Mouse (Mus musculus): Measurements from ENCODE around the gene 4930451I11Rik. TPM values are rescaled to one million over a fixed set of nuclear protein-coding genes. Genes with fewer than 3 reads are reported as not detected.

The 4930451I11Rik gene
- total RNA-seq, 2 experiments from 2014 or later = not detected

DNA sequence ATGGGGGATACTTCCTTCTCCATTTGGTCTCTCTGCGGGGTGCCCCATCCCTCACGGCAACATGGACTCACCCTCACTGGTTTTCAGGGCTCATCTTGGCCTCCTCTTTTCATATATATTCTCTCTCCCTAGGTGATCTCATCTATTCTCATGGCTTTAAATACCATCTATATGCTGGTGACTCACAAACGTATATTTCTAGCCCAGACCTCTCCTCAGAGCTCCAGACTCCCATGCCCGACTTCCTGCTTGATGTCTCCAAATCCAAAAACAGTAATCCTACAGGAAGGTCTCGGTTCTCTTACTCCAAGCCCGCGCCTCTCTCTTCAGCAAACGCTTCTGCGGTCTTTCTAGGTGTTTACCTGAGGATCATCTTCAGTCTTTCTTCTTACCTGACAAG lies 11.8 kb upstream of the 4930451I11Rik start:
- no peak for DNase-seq (ENCODE audit: extremely low spot score in 1 of 2, low spot score in 1 of 2)

DNA sequence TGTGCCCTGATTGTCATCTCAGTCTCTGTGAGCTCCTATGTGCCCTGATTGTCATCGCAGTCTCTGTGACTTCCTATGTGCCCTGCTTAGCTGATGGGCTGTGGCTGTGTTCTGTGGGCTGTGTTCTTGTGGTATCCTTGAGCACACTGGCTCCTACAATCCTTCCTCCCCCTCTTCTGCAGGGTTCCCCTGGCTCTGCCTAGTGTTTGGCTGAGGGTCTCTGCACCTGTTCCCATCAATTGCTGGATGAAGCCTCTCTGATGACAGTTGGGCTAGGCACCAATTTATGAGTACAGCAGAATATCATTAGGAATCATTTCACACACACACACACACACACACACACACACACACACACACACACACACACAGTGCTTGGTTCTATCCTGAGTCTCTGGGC lies 1.9 kb upstream of the 4930451I11Rik start:
- DNase-seq (ENCODE audit: extremely low spot score in 1 of 2, low spot score in 1 of 2) = no peak

DNA sequence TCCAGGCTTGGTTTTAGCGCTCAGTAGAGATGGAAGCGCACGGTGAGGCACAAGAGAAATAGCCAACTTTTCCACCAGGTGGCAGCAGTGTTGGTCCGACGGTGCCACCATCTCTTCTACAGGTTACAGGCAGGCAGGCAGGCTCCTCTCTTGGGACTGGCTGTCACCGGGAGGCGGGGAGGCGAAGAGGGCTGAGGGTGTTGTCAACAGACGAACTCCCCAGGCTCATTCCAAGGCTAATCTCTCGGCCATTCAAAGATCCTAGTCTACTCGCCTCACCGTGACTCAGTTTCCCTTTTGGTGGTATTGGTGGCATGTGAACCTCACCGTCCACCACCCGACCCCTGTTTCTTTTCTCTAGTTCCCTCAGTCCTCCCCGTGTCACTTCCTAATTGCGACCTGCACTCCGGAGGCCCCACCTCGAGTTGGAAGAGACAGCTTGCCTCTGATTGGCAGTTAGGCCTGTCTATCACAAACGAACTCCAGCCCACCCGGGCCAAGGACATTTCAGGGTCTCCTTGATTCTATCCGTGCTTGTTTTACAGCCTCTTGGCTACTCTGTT lies 678 bp upstream of the 4930451I11Rik start:
- peak; percentile 67 to 82 for DNase-seq (ENCODE audit: extremely low spot score in 1 of 2, low spot score in 1 of 2)

DNA sequence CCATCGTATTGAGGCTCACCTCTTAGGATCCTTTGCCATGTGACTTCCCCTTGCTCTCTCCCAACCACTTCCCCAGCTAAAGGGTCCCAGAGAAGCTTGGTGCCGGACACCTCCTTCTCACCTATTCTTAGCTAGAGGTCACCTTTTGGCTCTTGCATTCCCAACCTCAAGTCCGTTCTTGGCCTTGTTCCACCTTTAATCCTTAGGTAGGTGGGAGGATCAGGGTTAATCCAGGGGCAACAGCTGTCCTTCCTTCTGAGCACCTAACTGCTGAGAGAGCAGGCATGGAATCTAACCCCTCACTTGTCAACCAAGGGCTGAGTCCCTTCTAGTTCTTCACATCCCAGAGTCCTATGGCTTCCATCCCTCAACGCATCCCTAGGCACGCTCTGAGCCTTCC lies 5.5 kb downstream of the 4930451I11Rik start:
- no peak for DNase-seq (ENCODE audit: extremely low spot score in 1 of 2, low spot score in 1 of 2)

DNA sequence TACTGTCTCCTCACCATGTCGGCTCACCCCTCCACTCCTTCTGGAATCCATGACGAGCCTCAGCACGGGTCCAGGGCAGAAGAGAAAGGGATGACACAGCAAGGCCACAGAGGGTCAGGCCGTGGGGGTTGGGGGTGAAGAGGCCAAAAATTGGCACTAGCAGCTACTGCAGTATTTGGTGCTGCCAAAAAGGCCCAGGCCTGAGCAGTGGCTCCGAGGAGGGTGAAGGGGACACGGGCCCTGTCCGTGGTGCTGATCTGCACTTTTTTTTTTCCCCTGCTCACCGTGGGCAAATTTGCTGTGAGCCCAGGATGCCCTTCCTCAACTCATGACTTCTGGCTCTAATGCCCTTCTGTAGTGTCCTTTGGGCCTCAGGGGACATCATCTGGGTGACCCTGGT lies 6.0 kb downstream of the 4930451I11Rik start:
- no peak for DNase-seq (ENCODE audit: extremely low spot score in 1 of 2, low spot score in 1 of 2)

DNA sequence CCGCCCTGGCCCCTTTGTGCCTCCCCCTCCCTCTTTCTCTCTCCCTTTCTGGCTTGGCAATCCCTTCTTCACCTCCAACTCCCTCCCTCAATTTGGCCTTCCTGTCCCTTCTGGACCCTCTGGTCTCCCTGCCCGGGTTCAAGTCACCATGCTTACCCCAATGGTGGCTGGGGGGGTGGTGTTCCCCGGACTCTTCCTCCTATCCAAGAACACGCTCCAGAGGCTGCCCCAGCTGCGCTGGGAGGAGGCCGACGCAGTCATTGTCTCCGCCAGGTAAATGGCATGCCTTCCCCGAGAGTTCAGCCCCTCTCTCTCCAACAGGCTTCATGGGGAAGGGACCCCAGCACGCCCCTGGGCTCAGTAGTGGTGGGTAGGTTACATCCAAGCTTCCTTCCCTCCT lies 7.5 kb downstream of the 4930451I11Rik start:
- no peak for DNase-seq (ENCODE audit: extremely low spot score in 1 of 2, low spot score in 1 of 2)

DNA sequence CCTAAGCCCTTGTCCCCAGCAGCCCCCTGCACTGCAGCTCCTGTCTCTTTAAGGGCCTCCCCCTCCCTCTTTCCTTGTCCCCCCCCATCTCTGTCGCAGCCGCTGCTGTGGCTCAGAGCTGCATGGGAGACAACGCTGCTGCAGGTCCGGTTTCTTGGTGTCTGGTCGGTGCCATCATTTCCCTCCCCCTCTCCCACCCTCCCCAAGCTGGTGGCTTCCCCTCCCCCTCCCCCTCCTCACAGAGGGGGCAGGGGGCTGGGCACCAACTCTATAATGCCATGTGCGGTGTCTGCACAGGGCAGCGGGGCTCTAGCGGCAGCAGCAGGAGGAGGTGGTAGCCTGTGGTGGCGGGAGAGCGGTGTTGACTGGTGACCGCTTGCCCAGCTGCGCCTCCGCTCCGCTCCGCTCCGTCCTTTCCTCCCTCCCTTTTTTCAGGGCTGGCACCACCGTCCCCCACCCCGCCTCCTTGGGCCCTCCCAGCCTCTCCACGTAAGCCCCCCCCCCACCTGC lies 8.2 kb downstream of the 4930451I11Rik start:
- DNase-seq (ENCODE audit: extremely low spot score in 1 of 2, low spot score in 1 of 2) = peak in 1 of 2 experiments; percentile 26

DNA sequence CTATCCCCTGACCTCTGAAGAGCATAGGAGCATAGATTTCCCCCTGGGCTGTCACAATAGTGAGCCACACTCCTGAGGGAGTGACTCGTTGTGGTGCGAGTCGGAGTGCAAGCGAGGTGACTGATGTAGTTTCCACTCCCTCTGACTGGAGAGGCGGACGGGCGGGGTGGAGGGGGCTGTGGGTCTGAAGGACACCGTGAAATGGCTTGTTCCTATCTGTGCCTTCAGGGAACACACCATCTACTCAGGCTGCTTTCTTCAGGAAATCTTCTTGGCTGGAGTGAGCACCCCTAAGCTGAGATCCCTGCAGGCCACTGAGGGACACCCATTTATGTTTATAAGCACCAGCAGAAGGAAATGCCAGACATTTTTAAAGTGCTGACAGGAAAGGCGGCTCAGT lies 8.7 kb downstream of the 4930451I11Rik start:
- peak in 1 of 2 experiments; percentile 31 for DNase-seq (ENCODE audit: extremely low spot score in 1 of 2, low spot score in 1 of 2)

DNA sequence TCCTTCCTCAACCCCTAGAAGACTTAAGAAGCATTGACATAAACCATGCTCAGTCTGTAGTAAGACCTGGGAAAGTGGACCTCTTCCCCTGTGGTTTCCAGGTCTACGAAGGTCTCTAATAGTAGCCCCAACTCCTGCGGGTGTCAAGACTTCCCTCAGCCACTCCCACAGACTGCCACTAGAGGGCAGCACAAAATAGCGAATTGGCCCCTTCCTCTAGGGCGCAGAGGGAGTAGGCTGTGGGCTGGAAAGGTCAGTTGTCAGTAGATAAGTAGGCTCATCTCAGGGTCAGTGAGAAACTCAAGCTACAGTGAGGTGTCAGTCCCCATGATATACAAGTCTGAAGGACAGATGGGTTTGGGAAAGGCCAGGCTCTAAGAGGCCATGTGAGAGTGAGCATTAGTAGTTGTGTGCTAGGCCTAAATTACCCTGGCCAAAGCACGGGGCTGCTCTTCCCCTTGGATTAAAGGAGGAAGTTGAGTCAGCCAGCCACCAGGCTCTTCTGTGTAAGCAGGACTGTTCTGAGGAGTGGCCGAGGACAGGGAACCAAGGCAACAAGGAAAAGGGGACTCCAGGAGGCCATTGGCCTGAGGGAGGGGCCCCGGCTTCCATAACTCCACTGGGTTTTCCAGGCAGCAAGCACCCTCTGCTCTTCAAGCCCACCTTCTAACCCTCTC lies 9.5 kb downstream of the 4930451I11Rik start:
- DNase-seq (ENCODE audit: extremely low spot score in 1 of 2, low spot score in 1 of 2) = peak; percentile 64 to 92

DNA sequence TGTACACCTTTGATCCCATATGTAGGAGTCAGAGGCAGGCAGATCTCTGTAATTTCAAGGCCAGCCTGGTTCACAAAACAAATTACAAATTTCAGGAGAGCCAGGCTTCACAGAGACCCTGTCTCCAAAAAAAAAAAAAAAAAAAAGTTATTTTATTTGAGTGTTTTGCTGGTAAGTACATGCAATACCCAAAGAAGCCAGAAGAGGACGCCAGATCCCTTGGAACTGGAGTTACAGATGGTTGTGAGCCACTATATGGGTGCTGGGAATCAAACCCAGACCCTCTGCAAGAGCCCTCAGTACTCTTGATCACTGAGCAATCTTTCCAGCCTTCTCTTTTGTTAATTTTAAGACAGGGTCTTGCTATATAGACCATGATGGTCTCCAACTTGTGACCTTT lies 12.6 kb downstream of the 4930451I11Rik start:
- DNase-seq (ENCODE audit: extremely low spot score in 1 of 2, low spot score in 1 of 2) = no peak

DNA sequence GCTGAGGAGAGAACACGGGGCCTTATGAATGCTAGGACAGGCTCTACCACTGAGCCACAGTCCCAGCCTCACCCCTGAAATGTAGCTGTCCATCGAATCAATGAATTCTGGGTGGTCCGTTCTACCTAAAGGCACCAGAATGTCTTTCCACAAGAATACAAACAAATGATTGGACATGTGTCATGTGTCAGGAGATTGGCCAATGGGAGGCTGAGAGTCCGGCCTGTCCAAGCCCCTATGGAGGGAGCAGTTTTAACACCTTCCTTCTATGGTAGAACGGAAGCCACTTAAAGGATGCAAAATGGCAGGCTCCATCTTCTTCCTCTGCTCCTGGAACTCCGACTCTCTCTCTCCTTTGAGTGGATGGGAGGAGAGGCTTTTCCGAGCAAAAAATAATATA lies 13.8 kb downstream of the 4930451I11Rik start:
- DNase-seq (ENCODE audit: extremely low spot score in 1 of 2, low spot score in 1 of 2) = no peak

DNA sequence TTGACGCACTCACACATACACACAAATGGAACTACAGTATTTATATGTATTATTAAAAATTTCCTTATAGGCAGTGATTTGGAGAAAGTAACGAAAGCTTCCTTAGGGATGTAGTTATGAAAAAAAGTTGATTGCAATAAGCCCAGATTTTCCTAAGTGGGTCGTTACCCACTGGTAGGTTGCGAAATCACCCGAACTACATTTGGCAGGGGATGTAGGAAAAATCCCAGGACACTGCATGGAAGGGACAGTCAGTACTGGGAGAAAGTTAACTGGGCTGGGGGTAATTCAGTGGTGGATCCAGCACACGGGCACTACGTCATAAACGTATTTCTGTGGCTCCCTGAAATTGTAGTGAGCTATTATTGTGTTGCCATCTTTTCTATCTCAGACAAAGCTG lies 14.9 kb downstream of the 4930451I11Rik start:
- DNase-seq (ENCODE audit: extremely low spot score in 1 of 2, low spot score in 1 of 2) = no peak

DNA sequence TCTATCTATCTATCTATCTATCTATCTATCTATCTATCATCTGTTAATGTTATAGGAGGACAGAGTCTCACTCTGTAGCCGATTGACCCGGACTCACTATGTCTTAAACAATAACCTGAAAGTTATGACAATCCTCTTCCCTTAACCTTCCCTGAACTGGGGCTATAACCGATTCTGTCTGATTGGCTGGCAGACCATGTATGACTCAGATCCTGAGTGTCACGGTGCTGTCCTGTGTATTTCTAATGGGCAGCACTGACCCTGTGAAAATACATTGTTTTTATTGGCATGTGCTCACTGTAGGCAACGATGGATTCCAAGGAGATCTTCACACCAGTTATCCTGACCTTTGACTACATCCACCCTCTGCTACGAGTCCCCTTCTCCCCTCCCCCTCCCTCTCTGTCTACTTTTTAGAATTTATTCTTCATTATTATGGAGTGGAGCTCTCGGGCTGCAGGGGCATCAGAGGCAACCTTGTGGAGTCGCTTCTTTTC lies 15.7 kb downstream of the 4930451I11Rik start:
- no peak for DNase-seq (ENCODE audit: extremely low spot score in 1 of 2, low spot score in 1 of 2)

DNA sequence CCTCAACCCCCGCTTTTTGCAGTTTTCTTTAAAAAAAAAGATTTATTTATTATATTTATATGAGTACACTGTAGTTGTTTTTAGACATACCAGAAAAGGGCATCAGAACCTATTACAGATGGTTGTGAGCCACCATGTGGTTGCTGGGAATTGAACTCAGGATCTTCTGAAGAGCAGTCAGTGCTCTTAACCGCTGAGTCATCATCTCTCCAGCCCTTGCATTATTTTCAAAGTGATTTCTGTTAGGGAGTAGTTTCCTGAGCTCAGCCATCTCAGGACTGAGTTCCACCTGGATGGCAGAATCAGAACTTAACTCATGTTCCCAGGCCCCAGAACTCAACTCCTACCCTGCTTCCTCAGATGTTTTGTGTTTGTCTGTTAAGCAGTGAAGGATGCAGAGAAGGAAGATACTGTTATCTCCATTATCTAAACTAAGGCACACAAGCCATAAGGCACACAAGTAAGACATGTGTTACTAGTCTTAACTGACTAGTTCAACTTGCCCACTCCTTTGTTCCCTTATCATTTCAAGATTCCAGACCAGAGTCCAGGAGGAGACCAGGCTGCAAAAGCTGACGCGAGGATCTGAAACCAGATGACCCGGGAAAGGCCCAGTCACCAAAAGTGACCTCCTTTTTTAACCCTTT lies 21.6 kb downstream of the 4930451I11Rik start:
- DNase-seq (ENCODE audit: extremely low spot score in 1 of 2, low spot score in 1 of 2) = no peak

DNA sequence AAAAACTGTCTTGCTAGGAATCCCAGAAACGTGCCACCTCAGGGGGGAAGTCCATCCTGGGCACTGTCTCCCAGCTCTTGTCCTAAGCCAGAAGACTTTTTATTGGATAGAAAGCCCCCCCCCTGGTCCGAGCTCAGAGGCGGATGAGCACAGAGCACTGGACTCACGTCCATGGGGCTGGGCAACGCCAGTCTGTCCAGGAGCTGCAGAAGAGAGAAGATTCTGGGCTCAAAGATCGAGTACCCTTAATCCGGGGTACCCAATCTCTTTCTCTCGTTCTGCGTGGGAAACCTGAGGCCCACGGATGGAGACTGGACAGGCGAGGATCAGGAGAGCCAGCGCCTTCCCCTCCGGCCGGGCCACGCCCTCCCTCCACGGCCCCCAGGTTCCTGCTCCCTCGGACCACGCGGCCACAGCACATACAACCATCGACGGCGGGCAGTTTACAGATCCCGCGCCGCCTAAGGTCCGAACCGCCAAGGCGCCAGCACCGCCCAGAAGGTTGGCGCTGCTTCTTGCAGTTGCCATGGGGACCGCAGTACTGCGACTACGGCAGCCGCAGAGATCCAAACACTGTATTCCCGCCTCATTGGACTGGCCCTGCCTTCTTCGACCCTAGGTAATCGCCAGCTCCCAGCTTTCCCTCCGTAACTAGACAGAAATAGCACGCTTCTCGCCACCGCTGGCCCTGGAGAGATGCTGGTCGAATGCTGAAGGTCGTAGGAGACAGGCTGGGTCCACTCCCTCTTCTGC lies 22.6 kb downstream of the 4930451I11Rik start:
- peak; percentile 76 to 88 for DNase-seq (ENCODE audit: extremely low spot score in 1 of 2, low spot score in 1 of 2)

DNA sequence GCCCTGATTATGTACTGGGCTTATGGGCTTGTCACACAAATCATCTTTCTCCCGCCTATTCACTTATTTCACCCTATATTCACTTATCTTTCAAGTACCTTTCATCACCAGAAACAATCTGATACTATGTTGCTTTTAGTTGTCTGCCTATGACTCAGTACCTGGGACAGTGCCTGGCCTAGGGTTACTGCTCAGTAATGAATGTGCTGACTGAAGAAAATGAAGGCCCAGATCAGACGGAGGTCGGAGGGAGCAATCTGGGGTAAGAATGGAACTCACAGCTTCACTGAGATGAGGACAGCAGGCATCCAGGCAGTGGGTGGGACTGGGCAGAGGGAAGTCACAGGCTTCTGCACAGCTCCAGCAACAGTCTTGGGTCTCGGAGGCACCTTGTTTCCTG lies 24.0 kb downstream of the 4930451I11Rik start:
- DNase-seq (ENCODE audit: extremely low spot score in 1 of 2, low spot score in 1 of 2) = no peak

DNA sequence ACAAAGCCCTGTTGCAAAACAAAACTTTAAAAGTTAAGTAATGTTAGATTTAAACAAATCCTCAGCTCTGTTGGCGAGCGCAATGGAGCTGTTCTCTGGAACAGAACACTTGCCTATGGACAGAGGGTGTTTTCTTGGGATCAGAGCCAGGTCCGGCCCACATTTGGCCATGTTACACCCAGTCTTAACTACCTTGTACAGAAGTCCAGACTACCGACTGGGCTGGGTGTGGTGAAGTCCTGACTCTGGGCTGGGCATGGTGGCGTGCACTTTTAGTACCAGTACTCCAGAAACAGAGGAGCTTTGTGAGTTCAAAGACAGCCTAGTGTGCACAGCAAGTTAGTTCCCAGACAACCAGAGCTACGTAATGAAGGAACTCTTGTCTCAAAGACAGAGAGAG lies 24.5 kb downstream of the 4930451I11Rik start:
- DNase-seq (ENCODE audit: extremely low spot score in 1 of 2, low spot score in 1 of 2) = no peak

DNA sequence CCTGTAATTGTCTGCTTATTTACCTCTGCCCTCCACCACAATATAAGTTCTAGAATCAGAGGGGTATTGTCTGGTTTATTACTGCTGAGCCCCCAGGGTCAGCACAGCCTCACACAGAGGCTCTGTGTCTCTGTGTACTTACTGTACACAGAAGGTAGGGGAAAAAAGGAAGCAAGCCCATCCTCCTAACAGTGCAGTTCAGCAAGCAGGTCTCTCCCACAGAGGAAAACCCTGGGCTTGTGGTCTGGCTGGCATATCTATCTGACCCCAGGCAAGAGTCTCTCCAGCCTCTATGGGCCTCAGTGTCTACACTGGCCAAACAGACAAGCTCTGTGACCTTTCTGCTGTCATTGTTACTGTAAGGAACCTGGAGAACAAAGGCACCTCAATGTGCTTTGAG lies 27.7 kb downstream of the 4930451I11Rik start:
- no peak for DNase-seq (ENCODE audit: extremely low spot score in 1 of 2, low spot score in 1 of 2)

DNA sequence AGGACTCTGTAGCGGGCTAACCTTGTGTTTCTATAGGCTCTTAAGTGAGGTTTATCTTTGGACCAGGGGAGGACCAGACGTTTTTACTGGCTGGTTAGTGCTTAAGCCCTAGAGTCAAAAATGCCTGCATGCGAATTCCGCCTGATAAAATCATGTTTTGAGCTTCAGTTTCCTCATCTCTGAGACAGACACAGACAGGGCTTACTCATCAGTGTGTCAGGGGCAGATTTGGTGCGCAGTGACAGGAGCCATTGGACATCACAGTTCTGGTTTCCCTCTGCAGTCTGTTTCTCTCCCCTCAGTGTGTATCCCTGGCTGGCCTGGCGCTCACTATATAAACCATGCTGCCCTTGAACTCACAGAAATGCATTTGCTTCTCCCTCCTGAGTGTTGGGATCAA lies 28.3 kb downstream of the 4930451I11Rik start:
- no peak for DNase-seq (ENCODE audit: extremely low spot score in 1 of 2, low spot score in 1 of 2)

DNA sequence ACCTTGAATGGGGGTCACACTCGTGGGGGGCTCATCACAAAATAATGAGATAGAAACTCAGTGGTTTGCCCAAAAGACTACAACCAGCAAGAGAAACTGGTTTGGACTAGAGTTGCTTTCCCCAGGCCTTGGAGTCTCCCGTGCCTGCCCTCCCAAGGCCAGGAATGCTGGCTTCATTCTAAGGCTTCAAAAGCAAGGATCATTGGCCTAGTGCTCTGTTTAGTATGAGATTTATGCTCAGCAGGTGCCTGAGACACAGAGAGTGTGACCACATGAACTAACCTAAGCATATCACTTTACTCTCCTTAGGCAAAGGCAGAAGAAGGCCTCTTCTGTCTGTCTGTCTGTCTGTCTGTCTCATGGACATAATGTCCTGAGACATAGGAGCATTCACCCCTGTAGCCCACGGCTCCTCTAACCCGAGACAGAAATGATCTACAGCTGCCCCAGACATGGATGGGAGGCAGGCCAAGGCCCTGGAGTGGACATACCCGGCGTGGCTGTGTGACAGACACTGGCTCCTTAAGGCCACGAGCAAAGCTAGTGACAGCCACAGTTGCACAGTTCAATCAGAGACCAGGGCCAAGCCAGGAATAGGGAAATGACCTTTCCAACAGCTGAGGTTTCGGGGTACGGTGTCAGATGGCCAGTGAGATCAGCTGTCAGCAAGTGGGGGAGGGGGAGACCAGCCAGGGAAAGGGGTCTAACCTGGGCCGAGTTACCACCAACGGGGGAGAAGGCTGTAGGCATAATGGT lies 29.1 kb downstream of the 4930451I11Rik start:
- DNase-seq (ENCODE audit: extremely low spot score in 1 of 2, low spot score in 1 of 2) = no peak

Data from layer of hippocampus, postnatal 25 days (tissue).